Mouse (Mus musculus): ENCODE data around the gene Skap1.
A peak's percentile ranks its signal among the peaks of the same experiment; 100 is the strongest.

DNA sequence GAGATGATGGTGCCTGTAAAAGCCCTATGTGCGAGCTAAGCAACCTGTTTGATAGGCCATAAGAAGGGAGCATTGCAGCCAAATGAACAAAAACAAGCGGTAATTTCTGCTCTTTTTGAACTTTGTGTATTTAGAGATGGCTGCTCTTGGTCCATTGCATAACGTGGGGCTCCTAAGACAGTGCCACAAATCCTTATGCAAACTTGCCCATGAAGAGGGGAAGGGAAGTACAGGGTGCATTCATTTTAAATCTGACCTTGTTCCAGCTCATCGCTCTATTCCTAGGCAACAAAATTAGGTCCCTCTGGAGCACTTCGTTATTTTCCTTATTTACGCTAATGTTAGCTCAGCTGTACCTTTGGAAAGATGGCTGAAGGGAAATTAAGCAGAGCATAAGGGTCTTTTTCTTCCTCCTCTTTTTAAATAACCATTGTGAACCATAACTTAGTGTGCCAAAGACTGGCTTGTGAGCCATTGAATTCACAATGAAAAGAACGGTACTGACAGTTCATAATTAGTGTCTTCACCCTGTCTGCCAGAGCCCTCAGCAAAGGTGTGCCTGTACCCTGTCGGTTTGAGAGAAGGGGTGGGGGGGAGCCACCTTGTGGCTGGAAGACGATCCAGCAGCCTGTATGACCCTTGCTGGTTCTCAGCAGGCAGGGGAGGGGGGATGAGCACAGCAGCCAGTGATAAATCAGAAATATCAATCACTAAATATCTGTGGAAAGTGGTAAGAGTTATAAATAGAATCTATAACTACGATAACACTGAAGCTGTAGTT is 117.4 kb downstream of the Skap1 start:
- no peak for TF ChIP-seq EP300 (IDR thresholded peaks at IDR 0.05; ENCODE audit: low read depth)
- peak; percentile 72 for TF ChIP-seq CTCF (IDR thresholded peaks at IDR 0.05; ENCODE audit: low read depth)

All from liver, postnatal 0 days (tissue).